Mouse (Mus musculus): Measurements from ENCODE around the gene Sec13.
"Not testable (repeated sequence)": the region's sequence is repeated elsewhere in the genome, so short reads cannot be mapped to it uniquely, and the experiment has no call there.

DNA sequence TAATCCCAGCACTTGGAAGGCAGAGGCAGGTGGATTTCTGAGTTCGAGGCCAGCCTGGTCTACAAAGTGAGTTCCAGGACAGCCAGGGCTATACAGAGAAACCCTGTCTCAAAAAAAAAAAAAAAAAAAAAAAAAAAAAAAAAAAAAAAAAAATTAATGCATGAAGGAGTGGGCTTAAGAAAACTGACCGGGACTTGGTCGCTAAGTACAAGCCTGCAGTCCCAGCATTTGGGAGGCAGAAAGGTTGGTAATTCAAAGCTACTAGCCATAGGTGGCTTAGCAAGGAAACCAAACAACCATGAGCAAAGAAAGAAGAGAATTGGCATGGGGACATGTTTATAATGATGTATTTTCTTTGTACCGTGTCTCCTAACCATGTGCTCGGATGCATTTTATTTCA lies 27.2 kb downstream of the Sec13 start:
- TF ChIP-seq CTCF (IDR thresholded peaks at IDR 0.05; ENCODE audit: low read depth); EP300 (optimal IDR thresholded peaks at IDR 0.05): not testable (repeated sequence)
